Mouse (Mus musculus): ENCODE measurements around the gene Fam24a.
A peak's percentile ranks its signal among the peaks of the same experiment; 100 is the strongest.

Gene Fam24a

DNA sequence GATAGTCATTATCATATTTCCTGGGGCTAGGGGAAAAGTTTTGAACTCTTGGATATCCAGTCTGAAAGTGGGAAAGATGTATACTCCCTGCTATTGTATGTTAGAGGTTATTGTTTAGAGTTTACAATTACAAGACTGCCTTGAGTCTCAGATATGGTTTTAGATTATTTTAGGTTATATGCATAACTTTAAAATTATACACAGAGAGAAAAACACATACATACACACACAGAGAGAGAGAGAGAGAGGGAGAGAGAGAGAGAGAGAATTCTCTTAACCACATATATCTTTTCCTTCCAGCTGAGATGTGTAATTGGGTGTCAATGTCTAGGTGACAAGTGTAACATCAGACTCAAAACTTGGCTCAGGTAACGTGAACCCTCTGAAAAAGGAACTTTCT lies at the start of gene Fam24a:
Gene Fam24a (plus strand): TSS at position 301 of the 400 bp plus-strand sequence.
- no peak for DNase-seq

DNA sequence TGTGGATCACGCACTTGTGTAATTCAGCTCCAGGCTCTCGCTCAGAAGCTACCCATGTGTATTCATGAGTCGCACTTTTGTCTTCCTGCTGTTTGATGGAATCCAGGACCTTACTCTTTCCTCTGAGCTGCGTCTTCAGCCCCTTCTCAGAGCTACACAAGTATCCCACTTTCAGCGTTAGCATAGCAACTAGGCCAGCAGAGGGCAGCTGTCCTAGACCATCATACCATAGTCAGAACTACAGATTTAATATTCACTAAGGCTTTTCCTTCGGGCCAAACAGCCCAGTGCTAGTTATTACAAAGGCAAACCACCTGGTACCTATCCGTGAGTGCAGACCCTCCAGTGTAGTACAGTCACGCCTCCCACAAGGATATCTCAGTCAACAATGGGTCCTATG lies 36.5 kb upstream of the Fam24a start:
- peak; percentile 14 for DNase-seq

DNA sequence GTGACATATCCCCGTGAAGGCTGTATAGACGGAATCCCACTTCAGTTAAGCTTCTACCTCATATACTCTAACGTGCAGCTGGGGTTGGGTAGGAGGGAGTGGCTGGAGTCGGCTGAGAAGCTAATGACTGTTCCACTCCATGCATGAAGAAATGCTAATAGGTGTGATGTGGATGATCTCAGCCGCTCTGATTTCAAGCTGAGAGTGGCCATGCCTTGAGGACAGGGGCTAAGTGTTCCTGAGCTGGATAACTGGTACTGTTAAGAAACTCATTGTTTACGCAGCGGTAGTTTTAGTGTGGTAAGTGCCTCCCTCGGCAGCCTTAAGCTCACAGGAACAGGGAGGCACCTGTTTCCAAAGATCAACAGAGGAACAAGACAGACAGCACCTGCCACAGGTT lies 30.3 kb upstream of the Fam24a start:
- no peak for DNase-seq

DNA sequence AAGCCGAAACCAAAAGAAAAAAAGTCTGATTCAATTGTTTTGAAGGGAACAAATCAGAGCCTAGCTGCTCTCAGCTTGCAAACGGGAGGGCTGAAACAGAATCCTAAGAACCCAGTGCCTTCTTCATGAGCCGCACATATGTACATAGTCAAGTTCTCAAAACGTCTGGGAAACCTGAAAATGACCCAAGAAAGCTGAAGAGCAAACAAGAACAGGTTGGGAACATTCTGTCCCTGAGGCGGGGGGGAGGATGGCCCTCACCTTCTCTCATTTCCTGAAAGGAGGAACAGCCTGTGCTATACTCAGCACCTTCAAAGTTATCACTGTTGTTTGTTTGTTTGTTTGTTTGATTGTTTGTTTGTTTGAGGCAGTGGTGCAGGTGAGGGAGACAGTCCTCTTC lies 26.9 kb upstream of the Fam24a start:
- no peak for DNase-seq

DNA sequence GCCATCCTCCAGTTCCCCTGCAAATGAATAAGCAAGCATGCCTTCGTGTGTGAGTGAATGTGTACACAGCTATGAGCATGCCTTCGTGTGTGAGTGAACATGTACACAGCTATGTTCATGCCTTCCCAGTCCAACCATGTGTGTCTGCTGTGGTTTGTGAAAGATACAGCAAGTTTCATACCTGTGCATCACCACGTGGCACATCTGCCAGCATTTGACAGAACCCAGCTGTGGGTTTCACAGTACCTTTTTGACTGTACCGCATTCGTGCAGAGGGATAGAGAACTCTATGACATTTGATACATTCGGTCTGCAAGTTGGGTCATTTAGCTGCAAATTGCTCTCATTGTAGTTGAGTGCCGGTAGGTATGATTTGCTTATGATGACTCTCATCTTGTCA lies 19.2 kb upstream of the Fam24a start:
- no peak for DNase-seq

DNA sequence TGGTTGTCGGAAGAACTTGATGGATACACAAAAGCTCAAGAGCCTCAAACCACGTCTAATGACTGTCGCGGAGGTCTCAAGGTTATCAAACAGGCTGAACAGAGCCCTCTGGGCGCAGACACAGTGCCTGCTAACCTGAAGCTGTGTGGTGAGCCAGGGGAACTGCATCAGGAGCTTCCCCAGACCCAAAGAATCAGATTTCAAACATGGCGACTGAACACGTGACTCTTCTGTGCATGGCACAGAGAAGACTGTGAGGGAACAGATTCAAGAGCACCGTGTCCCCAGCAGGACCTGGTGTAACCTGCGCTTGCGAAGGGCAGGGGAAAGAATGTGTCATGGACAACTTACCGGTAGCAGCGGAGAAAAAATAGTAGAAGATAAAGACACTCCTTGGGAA lies 16.1 kb upstream of the Fam24a start:
- DNase-seq: no peak

DNA sequence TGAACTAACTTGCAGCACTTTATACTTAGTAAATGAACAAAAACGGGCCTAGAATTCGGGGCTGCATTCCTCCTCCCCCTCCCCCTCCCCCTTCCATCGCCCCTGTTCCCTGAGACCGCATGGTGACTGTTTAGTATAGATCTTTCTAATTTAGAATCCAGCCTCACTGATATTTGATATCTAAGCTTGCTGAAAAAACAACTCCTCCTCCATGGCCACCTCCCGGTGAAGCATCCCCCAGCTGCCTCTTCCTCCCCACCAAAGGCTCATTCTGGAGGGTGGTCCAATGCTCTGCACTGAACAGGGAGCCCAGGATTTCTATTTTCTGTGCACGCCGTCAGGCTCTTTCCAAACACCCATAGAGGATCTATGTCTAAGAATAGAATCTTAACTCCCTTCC lies 15.3 kb upstream of the Fam24a start:
- no peak for DNase-seq

DNA sequence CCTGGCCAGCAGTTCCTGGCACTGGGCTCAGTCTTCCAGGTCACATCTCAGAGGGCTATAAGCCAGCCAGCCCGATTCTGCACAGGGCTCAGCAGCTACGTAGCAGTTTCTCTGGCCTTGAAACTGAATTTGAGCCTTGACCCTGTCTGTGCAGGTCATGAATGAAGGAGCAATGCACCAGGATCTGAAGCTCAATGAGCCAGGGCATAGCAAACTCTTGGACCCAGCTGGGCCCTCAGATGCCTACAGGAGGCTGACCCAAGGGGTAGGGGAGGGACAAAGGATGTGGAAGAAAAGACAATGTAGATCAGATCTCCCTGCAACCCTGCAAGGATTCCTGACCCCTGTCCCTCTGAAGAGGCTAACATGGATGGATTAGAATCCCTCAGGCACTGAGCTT lies 11.5 kb upstream of the Fam24a start, which contains the start of gene Cuzd1:
Gene Cuzd1 (minus strand): TSS at position 101 of the 400 bp plus-strand sequence.
- DNase-seq: no peak

DNA sequence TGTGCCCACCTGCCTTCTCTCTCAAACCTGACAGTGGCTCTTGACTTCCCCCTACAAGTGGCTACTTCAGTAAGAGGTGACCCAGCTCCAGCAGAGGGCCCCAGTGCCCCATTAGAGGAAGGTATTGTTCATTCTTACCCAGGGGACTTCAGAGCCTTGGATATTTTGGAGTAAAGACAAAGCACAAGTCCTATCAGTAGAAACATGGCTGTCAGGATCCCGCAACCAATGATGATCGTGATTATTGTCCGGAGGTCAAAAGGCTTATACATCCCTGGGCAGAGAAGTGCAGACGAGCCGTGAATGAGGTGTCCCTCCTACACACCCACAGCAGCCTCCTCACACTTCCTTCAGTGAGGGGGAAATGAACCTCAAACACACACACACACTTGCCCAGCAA lies 6.6 kb upstream of the Fam24a start:
- no peak for DNase-seq

DNA sequence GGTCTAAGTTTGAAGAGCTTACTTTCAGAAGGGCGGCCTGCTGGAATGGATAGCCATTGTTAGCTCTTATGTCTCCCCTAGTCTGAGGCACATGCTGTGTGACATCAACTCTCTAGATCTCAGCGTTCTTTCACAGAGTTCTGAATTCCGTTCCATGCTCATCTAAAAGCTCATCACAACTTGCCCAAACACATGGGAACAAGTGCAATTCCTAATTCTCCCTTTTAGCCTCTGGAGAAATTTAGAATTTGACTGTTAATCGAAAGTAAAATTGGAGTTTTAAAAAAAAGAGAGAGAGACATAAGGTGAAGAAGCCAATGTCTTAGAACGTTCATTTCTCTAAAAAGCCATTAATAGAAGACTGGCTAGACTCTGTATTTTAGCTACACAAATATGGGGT lies 4.2 kb upstream of the Fam24a start, which contains the start of gene Fam24b:
Gene Fam24b (minus strand): TSS at position 101 of the 400 bp plus-strand sequence.
- no peak for DNase-seq

DNA sequence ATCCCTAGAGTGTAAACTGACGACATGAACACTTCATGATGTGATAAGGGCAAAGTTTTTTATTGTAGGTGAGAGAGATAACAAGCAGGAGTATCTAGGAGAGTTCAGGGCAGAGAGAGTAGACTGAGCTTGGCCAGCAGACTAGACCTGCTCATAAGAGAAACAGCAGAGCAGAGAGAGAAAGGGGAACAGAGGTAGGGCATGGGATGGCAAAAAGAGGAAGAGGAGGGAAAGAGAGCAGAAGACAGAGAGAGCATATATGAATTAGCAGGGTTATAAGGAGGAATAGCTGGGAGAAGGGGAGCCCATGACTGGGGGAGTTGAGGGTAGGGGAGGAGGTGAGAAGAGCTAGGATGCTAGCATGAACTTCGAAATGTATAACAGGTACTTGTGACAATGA lies 2.0 kb upstream of the Fam24a start:
- DNase-seq: no peak

DNA sequence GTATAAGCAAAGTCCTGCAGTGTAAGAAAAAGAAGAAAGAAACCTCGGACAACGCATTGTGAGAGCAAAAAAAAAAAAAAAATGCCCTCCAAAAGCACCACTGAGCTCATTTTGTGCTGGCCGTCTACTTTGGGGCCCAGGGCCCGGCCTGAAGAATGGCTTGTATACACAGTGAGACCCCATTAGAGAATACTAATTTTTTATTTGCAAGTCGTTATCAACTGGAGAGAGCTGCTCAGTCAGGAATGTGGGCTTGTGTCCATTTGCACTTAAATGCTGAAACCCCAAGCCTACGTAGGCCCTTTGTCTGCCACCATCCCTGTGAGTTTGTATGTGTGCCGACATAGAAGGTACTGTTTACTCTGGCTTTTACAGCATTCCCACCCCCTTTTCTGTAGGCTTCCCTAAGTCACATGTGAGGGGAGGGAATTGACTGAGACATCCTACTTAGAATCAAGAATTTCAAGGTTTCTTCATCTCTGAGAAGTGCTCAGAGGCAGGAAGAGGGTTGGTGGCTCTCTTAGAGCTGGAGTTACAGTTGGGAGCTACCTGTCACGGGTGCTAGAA lies 3.9 kb downstream of the Fam24a start:
- no peak for DNase-seq

DNA sequence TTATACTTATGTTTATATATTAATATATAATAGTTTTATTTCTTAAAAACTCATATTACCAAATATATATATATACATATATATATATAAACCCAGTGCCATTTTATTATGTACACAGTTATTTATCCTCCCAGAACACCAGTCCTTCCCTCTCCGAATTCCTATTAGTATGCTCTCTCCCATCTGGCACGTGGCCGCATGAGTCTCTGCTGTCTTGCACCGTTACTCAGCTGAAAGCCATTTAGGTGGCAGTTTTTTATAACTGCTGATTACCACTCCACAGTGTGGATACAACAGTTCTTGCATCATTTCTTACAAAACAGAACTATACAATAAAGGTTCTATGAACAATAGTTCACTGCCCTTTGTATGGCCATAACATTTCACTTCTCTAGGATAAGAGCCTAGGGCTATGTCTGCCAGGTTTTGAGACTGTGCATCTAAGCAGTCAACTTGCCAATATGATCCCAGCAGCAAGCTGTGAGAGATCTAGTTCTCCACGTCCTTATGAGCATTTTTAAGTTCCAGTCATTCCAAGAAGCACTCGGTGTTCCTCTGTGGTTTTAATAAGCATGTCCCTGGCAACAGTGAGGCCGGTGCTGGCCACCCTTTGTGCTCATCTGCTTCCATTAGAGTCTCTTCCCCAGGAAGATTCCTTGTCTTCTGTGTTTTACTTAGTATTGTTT lies 12.3 kb downstream of the Fam24a start:
- no peak for DNase-seq

DNA sequence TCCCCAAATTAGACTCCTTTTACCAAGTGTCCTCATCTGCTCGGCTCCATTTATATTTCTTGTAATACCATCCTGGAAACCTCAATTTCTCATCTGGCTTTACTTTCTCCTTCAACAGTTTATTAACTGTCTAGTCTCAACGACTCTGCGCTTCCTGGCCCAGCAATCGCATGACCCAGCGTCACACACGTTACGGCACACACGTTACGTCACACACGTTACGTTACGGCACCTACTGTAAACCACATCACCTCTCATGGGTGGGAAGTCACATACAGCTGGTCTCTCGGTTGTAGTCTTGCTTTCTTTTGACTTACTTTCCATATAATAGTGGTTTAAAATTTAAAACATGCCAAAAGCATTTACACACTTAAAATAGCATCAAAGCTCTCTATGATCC lies 22.4 kb downstream of the Fam24a start:
- DNase-seq: no peak

DNA sequence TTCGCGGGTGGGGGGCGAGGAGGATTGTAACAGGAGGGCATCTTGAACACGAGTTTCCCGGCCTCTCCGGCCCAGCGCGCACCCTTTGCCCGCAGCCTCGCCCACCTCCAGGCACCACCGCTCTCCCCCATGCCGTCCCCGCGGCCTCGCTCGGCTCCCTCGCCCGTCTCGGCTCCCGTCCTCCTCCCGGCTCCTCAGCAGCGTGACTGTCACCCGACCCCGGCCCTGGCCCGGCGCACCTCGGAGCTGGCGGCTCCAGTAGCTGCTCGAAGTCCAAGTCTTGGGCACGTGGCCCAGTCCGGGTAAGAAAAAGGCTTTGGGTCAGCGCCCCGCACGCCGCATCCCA lies 28.6 kb downstream of the Fam24a start:
- DNase-seq: no peak

DNA sequence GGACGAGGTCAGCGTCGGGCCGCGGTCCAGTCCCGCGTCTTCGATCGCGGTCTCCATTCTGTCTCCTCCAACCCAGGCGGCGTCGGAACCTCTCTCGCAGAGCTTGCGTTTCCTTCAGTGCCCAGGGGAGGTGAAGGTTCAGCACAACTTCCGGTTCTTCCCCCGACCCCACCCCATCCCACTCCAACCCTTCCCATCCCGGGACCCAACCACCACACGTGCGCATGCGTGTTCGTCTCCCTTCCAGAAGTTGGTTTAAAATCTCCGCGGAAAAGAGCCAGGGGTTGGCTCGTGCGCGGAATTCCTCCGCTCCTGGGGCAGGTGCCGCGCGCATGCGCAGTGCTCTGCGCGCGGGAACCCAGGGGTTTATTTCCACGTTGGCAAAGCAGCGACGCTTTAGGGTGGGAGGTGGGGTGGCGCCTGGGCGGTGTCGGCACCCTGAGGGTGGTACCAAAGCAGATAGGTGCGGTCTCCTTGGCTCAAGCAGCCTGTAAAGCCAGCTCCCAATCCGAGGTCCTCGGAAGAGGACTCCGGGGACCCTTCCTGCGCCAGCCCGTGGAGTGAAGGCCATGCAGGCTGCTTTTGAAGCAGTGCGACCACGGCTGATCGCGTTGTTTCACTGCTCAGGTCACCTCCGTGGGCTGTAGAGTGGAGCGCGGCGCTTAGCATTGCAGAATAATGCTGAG lies 29.1 kb downstream of the Fam24a start, which contains the start of gene 2310057M21Rik:
Gene 2310057M21Rik (minus strand): TSS at position 145 of the 686 bp plus-strand sequence.
- DNase-seq: peak; percentile 96

DNA sequence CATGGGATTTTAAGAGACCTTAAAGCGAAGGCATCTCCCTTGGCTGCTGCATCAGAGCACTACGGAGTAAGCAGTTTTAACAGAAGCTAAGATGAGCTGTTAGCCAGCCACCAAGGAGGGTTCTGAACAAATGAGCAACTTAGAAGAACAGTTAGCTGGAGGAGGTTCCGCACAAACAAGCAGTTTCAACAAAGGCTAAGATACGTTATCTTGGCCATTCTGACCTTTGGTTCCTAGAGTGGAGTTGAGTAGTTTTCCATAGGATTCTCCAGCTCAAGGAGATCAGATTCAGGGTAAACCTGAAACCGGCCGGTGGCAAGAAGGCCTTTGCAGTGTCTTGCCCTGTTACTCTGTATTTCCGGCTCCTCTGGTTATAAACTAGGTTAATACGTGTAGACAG lies 30.5 kb downstream of the Fam24a start:
- DNase-seq: no peak

DNA sequence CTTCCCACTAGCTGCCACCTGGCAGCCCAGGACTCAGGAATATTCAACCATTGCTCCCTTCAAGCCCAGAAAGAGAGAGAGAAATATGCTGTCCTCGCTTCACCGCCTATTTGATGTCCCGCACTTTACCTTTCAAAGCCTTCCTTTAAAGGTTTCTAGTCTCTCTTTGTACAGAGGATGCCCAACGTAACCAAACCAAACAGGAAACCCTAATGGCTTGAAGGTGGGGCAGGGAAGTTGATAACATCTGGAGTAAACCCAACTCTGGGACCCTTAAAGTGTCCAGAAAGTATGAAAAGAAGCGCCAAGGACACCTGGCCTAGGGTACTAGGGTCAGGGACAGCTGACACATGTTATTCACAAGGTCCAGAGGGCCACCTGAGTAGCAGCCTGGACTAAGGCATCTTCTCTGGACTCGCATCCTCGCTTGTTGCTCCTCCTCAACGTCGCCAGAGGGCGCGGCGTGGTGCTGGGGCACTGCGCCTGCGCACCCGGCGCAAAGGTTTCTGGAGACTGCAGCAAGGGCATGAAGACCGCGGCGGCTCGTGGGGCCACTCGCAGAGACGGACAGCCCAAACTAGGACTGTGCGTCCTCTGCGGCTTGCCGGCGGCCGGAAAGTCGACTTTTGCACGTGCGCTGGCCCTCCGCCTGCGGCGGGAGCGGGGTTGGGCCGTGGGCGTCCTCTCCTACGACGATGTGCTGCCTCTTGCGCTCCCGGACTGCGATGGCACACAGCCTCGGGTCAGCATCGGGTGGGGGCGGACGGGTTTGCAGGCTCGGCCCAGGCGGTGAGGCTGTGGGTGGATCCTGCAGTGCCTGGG lies 37.2 kb downstream of the Fam24a start, which contains the start of gene Pstk:
Gene Pstk (plus strand): TSS at position 494 of the 822 bp plus-strand sequence.
- peak; percentile 92 for DNase-seq

DNA sequence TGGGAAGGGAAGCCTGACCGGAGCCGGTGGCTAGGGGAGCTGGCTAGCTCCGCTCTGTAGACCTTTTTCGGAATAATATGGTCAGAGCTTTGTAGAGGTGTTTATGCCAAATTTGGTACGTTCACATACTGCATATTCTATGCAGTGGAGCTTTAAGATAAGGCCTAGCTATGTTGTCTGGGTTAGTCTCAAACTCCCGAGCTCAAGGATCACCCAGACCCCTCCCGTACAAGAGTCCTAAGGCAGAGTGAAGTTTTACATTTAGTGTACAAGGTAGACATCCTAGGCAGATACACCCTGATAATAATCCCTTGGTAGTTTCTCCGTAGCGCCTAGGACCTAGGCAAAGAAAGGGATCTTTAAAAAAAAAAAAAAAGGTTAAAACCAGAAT lies 37.8 kb downstream of the Fam24a start:
- no peak for DNase-seq

DNA sequence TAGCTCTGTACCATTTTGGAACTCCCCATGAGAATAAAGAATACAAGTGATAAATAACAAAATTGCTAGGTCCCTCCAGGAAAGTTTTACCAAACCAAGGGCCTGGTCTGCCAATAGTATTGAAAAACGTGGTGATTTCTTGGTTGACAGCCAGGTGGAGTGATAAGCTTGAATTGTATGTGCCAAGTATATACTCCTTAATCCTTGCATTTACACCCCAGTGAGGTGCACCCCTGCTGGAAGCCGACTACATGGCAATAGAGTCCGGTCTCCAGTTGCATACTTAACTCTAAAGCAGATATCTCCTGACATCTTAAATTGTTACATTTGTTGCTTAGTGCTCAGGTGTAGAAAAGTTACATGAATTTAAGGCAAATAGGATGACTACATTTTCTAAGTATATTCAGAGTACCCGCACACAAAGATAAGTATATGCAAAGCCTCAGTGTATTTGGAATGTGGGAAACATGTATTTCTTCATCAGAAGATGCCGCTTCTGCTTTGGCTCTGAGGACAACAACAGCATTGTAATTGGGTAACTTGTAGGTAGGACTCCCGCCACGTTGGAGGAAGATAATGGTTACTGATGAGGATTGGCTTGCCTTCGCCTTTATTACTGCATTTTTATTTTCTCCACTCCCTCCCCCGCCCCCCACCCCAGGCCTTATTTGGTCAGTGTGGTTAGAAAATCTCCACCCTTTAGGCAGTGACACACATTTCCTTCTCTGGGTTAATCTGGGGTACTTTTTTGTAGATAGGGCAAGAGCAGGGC lies 38.4 kb downstream of the Fam24a start:
- no peak for DNase-seq
